Mouse (Mus musculus): ENCODE data around the gene Znhit3. TPM values are rescaled to one million over a fixed set of nuclear protein-coding genes. Genes with fewer than 3 reads are reported as not detected.

Gene Znhit3
- 44.1 and 49.4 TPM in 2 replicates for polyA plus RNA-seq (2012; rRNA removed)

GRCm38 (mm10) chr11:84916053-84916702 lies at the start of gene Znhit3:
Znhit3 (minus strand) TSS chr11:84916366.

GRCm38 (mm10) chr11:84957591-84958270 lies 41.6 kb upstream of the Znhit3 start, which contains the start of gene Car4:
Car4 (plus strand) TSS chr11:84957786.

GRCm38 (mm10) chr11:84879772-84880464 lies 36.2 kb downstream of the Znhit3 start, which contains the start of the genes Myo19 and Pigw:
Myo19 (plus strand) TSS chr11:84880148.
Pigw (minus strand) TSS chr11:84880285.

GRCm38 (mm10) chr11:84870337-84871043 lies 45.7 kb downstream of the Znhit3 start, which contains the start of gene Ggnbp2:
Ggnbp2 (minus strand) TSS chr11:84870817.

Other genes with a start within 250 kb of the Znhit3 start
- 16.1 and 32.8 TPM in 2 replicates for gene Mrm1, start 96.9 kb downstream of the Znhit3 start, polyA plus RNA-seq (2012; rRNA removed)
- gene Dhrs11, start 87.4 kb downstream of the Znhit3 start, polyA plus RNA-seq (2012; rRNA removed) = 8.7 and 9.7 TPM in 2 replicates
- 121 and 130 TPM in 2 replicates for gene Ggnbp2, start 45.5 kb downstream of the Znhit3 start, polyA plus RNA-seq (2012; rRNA removed)
- 20.2 and 21.8 TPM in 2 replicates for gene Myo19, start 36.2 kb downstream of the Znhit3 start, polyA plus RNA-seq (2012; rRNA removed)
- gene Pigw, start 36.1 kb downstream of the Znhit3 start, polyA plus RNA-seq (2012; rRNA removed) = 6.6 and 7.6 TPM in 2 replicates
- 3.8 and 4.4 TPM in 2 replicates for gene Car4, start 41.4 kb upstream of the Znhit3 start, polyA plus RNA-seq (2012; rRNA removed)
- gene Usp32, start 223.8 kb upstream of the Znhit3 start, polyA plus RNA-seq (2012; rRNA removed) = 31.1 and 32.5 TPM in 2 replicates